Mouse (Mus musculus): ENCODE measurements around the gene Mrps17. TPM values are rescaled to one million over a fixed set of nuclear protein-coding genes. Genes with fewer than 3 reads are reported as not detected.

Gene Mrps17
- polyA plus RNA-seq, 1 experiment, result 76.4 TPM

- no peak overlapping the region for H3K9ac ChIP-seq (ENCODE audit: low read depth, poor library complexity, severe bottlenecking)
- H3K9me3 ChIP-seq (replicated peaks; ENCODE audit: control insufficient read depth, insufficient read depth, low read length, poor library complexity, severe bottlenecking), result no peaks in the 10 kb centered on the region
- TF ChIP-seq POLR2A (IDR thresholded peaks at IDR 0.05; ENCODE audit: insufficient read depth, low read length), result no peak
- no peak for TF ChIP-seq EP300 (IDR thresholded peaks at IDR 0.05; ENCODE audit: insufficient read depth, low read depth, low read length)
- no peak for TF ChIP-seq CTCF (IDR thresholded peaks at IDR 0.05; ENCODE audit: low read depth, low read length)
- peaks cover 4% of the 10 kb centered on the region for H3K4me1 ChIP-seq (ENCODE audit: control insufficient read depth, insufficient read depth, low read length)
- no peaks in the 10 kb centered on the region for H3K27me3 ChIP-seq (ENCODE audit: control insufficient read depth, insufficient read depth, low read length, poor library complexity, severe bottlenecking)
- H3K4me3 ChIP-seq (ENCODE audit: low read depth, low read length), result no peak overlapping the region
- H3K27ac ChIP-seq (ENCODE audit: insufficient read depth, low read length), result no peak overlapping the region
- H3K36me3 ChIP-seq (ENCODE audit: control insufficient read depth, insufficient read depth, low read length, poor library complexity, severe bottlenecking), result no peaks in the 10 kb centered on the region
Measured at GRCm38 (mm10) chr5:129729286-129729685, 14.0 kb downstream of the Mrps17 start.

GRCm38 (mm10) chr5:129730344-129730743 is 15.0 kb downstream of the Mrps17 start:
- H3K9ac ChIP-seq (ENCODE audit: low read depth, poor library complexity, severe bottlenecking), result no peak overlapping the region

GRCm38 (mm10) chr5:129731021-129731420 is 15.7 kb downstream of the Mrps17 start:
- TF ChIP-seq EP300 (IDR thresholded peaks at IDR 0.05; ENCODE audit: insufficient read depth, low read depth, low read length) (no peak), POLR2A (IDR thresholded peaks at IDR 0.05; ENCODE audit: insufficient read depth, low read length) (no peak), CTCF (IDR thresholded peaks at IDR 0.05; ENCODE audit: low read depth, low read length) (no peak)
- Histone ChIP-seq H3K9me3 (replicated peaks; ENCODE audit: control insufficient read depth, insufficient read depth, low read length, poor library complexity, severe bottlenecking) (no peaks in the 10 kb centered on the region), H3K27ac (ENCODE audit: insufficient read depth, low read length) (no peak overlapping the region), H3K4me3 (ENCODE audit: low read depth, low read length) (no peak overlapping the region), H3K9ac (ENCODE audit: low read depth, poor library complexity, severe bottlenecking) (no peak overlapping the region), H3K4me1 (ENCODE audit: control insufficient read depth, insufficient read depth, low read length) (peaks cover 4% of the 10 kb centered on the region), H3K27me3 (ENCODE audit: control insufficient read depth, insufficient read depth, low read length, poor library complexity, severe bottlenecking) (no peaks in the 10 kb centered on the region), H3K36me3 (ENCODE audit: control insufficient read depth, insufficient read depth, low read length, poor library complexity, severe bottlenecking) (no peaks in the 10 kb centered on the region)

More at GRCm38 (mm10) chr5:129730344-129730743, 15.0 kb downstream of the Mrps17 start:
- no peak overlapping the region; the same call in 1 of the 2 replicates for H3K4me3 ChIP-seq (ENCODE audit: low read depth, low read length)
- H3K36me3 ChIP-seq (ENCODE audit: control insufficient read depth, insufficient read depth, low read length, poor library complexity, severe bottlenecking), result no peaks in the 10 kb centered on the region
- H3K4me1 ChIP-seq (ENCODE audit: control insufficient read depth, insufficient read depth, low read length), result peaks cover 4% of the 10 kb centered on the region
- no peak overlapping the region for H3K27ac ChIP-seq (ENCODE audit: insufficient read depth, low read length)
- no peaks in the 10 kb centered on the region for H3K27me3 ChIP-seq (ENCODE audit: control insufficient read depth, insufficient read depth, low read length, poor library complexity, severe bottlenecking)
- no peaks in the 10 kb centered on the region for H3K9me3 ChIP-seq (replicated peaks; ENCODE audit: control insufficient read depth, insufficient read depth, low read length, poor library complexity, severe bottlenecking)
- TF ChIP-seq POLR2A (IDR thresholded peaks at IDR 0.05; ENCODE audit: insufficient read depth, low read length) (no peak), EP300 (IDR thresholded peaks at IDR 0.05; ENCODE audit: insufficient read depth, low read depth, low read length) (no peak), CTCF (IDR thresholded peaks at IDR 0.05; ENCODE audit: low read depth, low read length) (no peak)

GRCm38 (mm10) chr5:129740976-129741375 is 25.7 kb downstream of the Mrps17 start:
- TF ChIP-seq CTCF (IDR thresholded peaks at IDR 0.05; ENCODE audit: low read depth, low read length), result no peak
- no peak for TF ChIP-seq POLR2A (IDR thresholded peaks at IDR 0.05; ENCODE audit: insufficient read depth, low read length)
- Histone ChIP-seq H3K27ac (ENCODE audit: insufficient read depth, low read length) (no peak overlapping the region), H3K9me3 (replicated peaks; ENCODE audit: control insufficient read depth, insufficient read depth, low read length, poor library complexity, severe bottlenecking) (no peaks in the 10 kb centered on the region), H3K4me3 (ENCODE audit: low read depth, low read length) (no peak overlapping the region), H3K27me3 (ENCODE audit: control insufficient read depth, insufficient read depth, low read length, poor library complexity, severe bottlenecking) (no peaks in the 10 kb centered on the region), H3K4me1 (ENCODE audit: control insufficient read depth, insufficient read depth, low read length) (no peaks in the 10 kb centered on the region), H3K36me3 (ENCODE audit: control insufficient read depth, insufficient read depth, low read length, poor library complexity, severe bottlenecking) (no peaks in the 10 kb centered on the region), H3K9ac (ENCODE audit: low read depth, poor library complexity, severe bottlenecking) (no peak overlapping the region)

- Histone ChIP-seq H3K9ac (ENCODE audit: low read depth, poor library complexity, severe bottlenecking) (no peak overlapping the region), H3K27me3 (ENCODE audit: control insufficient read depth, insufficient read depth, low read length, poor library complexity, severe bottlenecking) (no peaks in the 10 kb centered on the region), H3K27ac (ENCODE audit: insufficient read depth, low read length) (no peak overlapping the region), H3K36me3 (ENCODE audit: control insufficient read depth, insufficient read depth, low read length, poor library complexity, severe bottlenecking) (no peaks in the 10 kb centered on the region), H3K9me3 (replicated peaks; ENCODE audit: control insufficient read depth, insufficient read depth, low read length, poor library complexity, severe bottlenecking) (no peaks in the 10 kb centered on the region), H3K4me1 (ENCODE audit: control insufficient read depth, insufficient read depth, low read length) (no peaks in the 10 kb centered on the region), H3K4me3 (ENCODE audit: low read depth, low read length) (no peak overlapping the region)
- TF ChIP-seq EP300 (IDR thresholded peaks at IDR 0.05; ENCODE audit: insufficient read depth, low read depth, low read length), result no peak
- no peak for TF ChIP-seq POLR2A (IDR thresholded peaks at IDR 0.05; ENCODE audit: insufficient read depth, low read length)
- no peak for TF ChIP-seq CTCF (IDR thresholded peaks at IDR 0.05; ENCODE audit: low read depth, low read length)
Measured at GRCm38 (mm10) chr5:129742903-129743488, 27.7 kb downstream of the Mrps17 start.

- Histone ChIP-seq H3K4me3 (ENCODE audit: low read depth, low read length) (no peak overlapping the region), H3K9me3 (replicated peaks; ENCODE audit: control insufficient read depth, insufficient read depth, low read length, poor library complexity, severe bottlenecking) (no peaks in the 10 kb centered on the region), H3K9ac (ENCODE audit: low read depth, poor library complexity, severe bottlenecking) (no peak overlapping the region), H3K4me1 (ENCODE audit: control insufficient read depth, insufficient read depth, low read length) (no peaks in the 10 kb centered on the region), H3K27me3 (ENCODE audit: control insufficient read depth, insufficient read depth, low read length, poor library complexity, severe bottlenecking) (no peaks in the 10 kb centered on the region), H3K36me3 (ENCODE audit: control insufficient read depth, insufficient read depth, low read length, poor library complexity, severe bottlenecking) (no peaks in the 10 kb centered on the region), H3K27ac (ENCODE audit: insufficient read depth, low read length) (no peak overlapping the region)
- TF ChIP-seq POLR2A (IDR thresholded peaks at IDR 0.05; ENCODE audit: insufficient read depth, low read length) (no peak), EP300 (IDR thresholded peaks at IDR 0.05; ENCODE audit: insufficient read depth, low read depth, low read length) (no peak), CTCF (IDR thresholded peaks at IDR 0.05; ENCODE audit: low read depth, low read length) (no peak)
Measured at GRCm38 (mm10) chr5:129744050-129744449, 28.8 kb downstream of the Mrps17 start.
